Mouse (Mus musculus): ENCODE data around the gene Ankrd13c. TPM values are rescaled to one million over a fixed set of nuclear protein-coding genes. Genes with fewer than 3 reads are reported as not detected.

Ankrd13c gene
- polyA plus RNA-seq, 1 experiment from 2014 or later: 13.8 TPM

DNA sequence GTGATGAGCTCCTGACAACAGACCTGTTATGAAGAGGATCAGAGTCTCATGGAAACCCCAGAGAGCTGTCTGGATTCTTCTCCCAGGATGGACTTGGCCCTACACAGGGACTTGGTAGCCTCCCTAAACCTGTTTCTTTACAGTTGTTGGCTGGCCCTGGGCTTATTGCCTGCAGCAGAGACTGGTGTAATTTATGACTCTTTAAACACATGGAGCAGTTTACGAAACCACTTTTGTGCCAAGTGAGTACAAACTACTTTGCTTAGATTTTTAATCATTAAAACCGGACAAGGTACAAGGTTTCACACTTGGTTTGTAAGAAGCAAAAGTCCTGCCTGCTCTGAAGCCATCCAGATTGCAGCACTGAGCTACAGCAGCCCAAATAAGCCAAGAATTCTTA lies 34.9 kb upstream of the Ankrd13c start:
- WGBS: 69% methylated on average over 2 of the region's 2 CpGs
- Histone ChIP-seq H3K4me2 (replicated peaks; ENCODE audit: low read depth, low read length) (no peak overlapping the region), H3K4me3 (ENCODE audit: low read depth, low read length) (no peak overlapping the region), H3K4me1 (ENCODE audit: insufficient read depth, low read depth, low read length) (no peaks in the 10 kb centered on the region), H3K27me3 (replicated peaks; ENCODE audit: insufficient read depth, low read length) (no peaks in the 10 kb centered on the region), H3K36me3 (ENCODE audit: insufficient read depth, low read length) (no peaks in the 10 kb centered on the region), H3K9ac (replicated peaks; ENCODE audit: low read depth) (no peak overlapping the region), H3K27ac (ENCODE audit: low read length) (no peak overlapping the region), H3K9me3 (ENCODE audit: low read length) (no peaks in the 10 kb centered on the region)
- DNase-seq (ENCODE audit: low spot score) (no peak), ATAC-seq (no peak)
- TF ChIP-seq EP300 (IDR thresholded peaks at IDR 0.05) (no peak), CTCF (IDR thresholded peaks at IDR 0.05) (no peak)

DNA sequence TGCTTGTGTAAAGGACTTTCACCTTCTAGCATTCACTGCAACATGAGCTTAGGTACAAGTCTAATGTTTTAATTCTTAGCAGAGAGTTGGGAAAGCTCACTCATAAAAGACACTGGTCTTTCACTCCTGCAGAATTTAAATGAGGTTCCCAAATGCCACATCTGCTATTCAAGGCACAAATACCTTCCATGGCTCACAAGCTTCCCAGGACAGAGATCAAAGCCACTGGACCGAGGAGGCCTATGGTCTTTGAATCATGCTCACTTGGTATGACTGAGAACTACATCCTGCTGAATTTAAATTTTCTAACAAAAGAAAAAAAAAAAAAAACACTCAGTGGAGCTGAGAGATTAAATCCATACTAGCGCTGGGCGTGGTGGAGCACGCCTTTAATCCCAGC lies 30.7 kb upstream of the Ankrd13c start:
- Histone ChIP-seq H3K36me3 (ENCODE audit: insufficient read depth, low read length) (no peaks in the 10 kb centered on the region), H3K9ac (replicated peaks; ENCODE audit: low read depth) (no peak overlapping the region), H3K9me3 (ENCODE audit: low read length) (no peaks in the 10 kb centered on the region), H3K4me1 (ENCODE audit: insufficient read depth, low read depth, low read length) (no peaks in the 10 kb centered on the region), H3K4me3 (ENCODE audit: low read depth, low read length) (no peak overlapping the region), H3K27me3 (replicated peaks; ENCODE audit: insufficient read depth, low read length) (no peaks in the 10 kb centered on the region; the same call in 1 of the 2 replicates), H3K27ac (ENCODE audit: low read length) (no peak overlapping the region), H3K4me2 (replicated peaks; ENCODE audit: low read depth, low read length) (no peak overlapping the region)
- ATAC-seq (no peak), DNase-seq (ENCODE audit: low spot score) (no peak)
- 94% methylated on average over 4 of the region's 4 CpGs for WGBS
- TF ChIP-seq EP300 (IDR thresholded peaks at IDR 0.05) (no peak), CTCF (IDR thresholded peaks at IDR 0.05) (no peak)

DNA sequence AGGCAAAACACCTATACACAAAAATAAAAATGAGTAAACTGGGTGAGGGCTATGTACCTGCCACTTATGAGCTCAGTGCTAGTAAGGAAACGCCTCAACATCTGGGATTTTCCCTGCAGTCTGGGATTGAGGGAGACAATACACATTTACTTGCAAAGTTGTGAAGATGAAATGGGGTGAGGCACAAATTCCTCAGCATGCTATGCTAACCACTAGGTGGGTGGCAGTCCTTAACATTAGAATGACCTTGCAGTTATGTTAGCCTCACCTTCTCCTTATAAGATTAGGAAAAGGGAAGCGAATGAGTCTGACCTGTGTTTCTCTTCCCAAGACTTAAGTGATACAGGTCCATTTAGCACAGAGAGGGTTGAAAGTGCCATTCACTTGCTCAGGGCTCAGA lies 25.7 kb upstream of the Ankrd13c start:
- Histone ChIP-seq H3K36me3 (ENCODE audit: insufficient read depth, low read length) (no peaks in the 10 kb centered on the region), H3K4me2 (replicated peaks; ENCODE audit: low read depth, low read length) (no peak overlapping the region), H3K9me3 (ENCODE audit: low read length) (no peaks in the 10 kb centered on the region), H3K4me1 (ENCODE audit: insufficient read depth, low read depth, low read length) (no peaks in the 10 kb centered on the region), H3K27me3 (replicated peaks; ENCODE audit: insufficient read depth, low read length) (no peaks in the 10 kb centered on the region; the same call in 1 of the 2 replicates), H3K9ac (replicated peaks; ENCODE audit: low read depth) (no peak overlapping the region), H3K27ac (ENCODE audit: low read length) (no peak overlapping the region), H3K4me3 (ENCODE audit: low read depth, low read length) (no peak overlapping the region)
- no peak for DNase-seq (ENCODE audit: low spot score)
- no peak for ATAC-seq
- no peak for TF ChIP-seq EP300 (IDR thresholded peaks at IDR 0.05)
- TF ChIP-seq CTCF (IDR thresholded peaks at IDR 0.05): no peak
- WGBS: 90% methylated on average over 2 of the region's 2 CpGs

GRCm38 (mm10) chr3:157923268-157923835 lies 23.7 kb upstream of the Ankrd13c start:
- ATAC-seq (no peak), DNase-seq (ENCODE audit: low spot score) (no peak)
- 84% methylated on average over 3 of the region's 3 CpGs for WGBS
- H3K4me1 ChIP-seq (ENCODE audit: insufficient read depth, low read depth, low read length): no peaks in the 10 kb centered on the region
- no peak overlapping the region for H3K9ac ChIP-seq (replicated peaks; ENCODE audit: low read depth)
- TF ChIP-seq CTCF (IDR thresholded peaks at IDR 0.05): no peak
- H3K4me2 ChIP-seq (replicated peaks; ENCODE audit: low read depth, low read length): peak overlapping the region; percentile 67; the same call in 1 of the 2 replicates
- H3K36me3 ChIP-seq (ENCODE audit: insufficient read depth, low read length): no peaks in the 10 kb centered on the region
- no peaks in the 10 kb centered on the region for H3K9me3 ChIP-seq (ENCODE audit: low read length)
- H3K27ac ChIP-seq (ENCODE audit: low read length): no peak overlapping the region
- H3K4me3 ChIP-seq (ENCODE audit: low read depth, low read length): peak overlapping the region; percentile 3; the same call in 1 of the 2 replicates
- H3K27me3 ChIP-seq (replicated peaks; ENCODE audit: insufficient read depth, low read length): no peaks in the 10 kb centered on the region; the same call in 1 of the 2 replicates

- TF ChIP-seq CTCF (IDR thresholded peaks at IDR 0.05) (no peak; the same call in 1 of the 2 replicates), EP300 (IDR thresholded peaks at IDR 0.05) (peak; percentile 73)
- no peaks in the 10 kb centered on the region; the same call in 1 of the 2 replicates for H3K27me3 ChIP-seq (replicated peaks; ENCODE audit: insufficient read depth, low read length)
- peak within 1 kb of the TSS; percentile 32; the same call in 1 of the 2 replicates for H3K9ac ChIP-seq (replicated peaks; ENCODE audit: low read depth)
- 1% methylated on average over 30 of the region's 30 CpGs for WGBS
- peak within 1 kb of the TSS; percentile 71 for H3K27ac ChIP-seq (ENCODE audit: low read length)
- ATAC-seq (peak; percentile 98), DNase-seq (ENCODE audit: low spot score) (peak; percentile 97)
- no peaks in the 10 kb centered on the region for H3K36me3 ChIP-seq (ENCODE audit: insufficient read depth, low read length)
- H3K4me1 ChIP-seq (ENCODE audit: insufficient read depth, low read depth, low read length): no peaks in the 10 kb centered on the region
- H3K9me3 ChIP-seq (ENCODE audit: low read length): no peaks in the 10 kb centered on the region
- peak within 1 kb of the TSS; percentile 67 for H3K4me2 ChIP-seq (replicated peaks; ENCODE audit: low read depth, low read length)
- H3K4me3 ChIP-seq (ENCODE audit: low read depth, low read length): peak within 1 kb of the TSS; percentile 39
Observed at GRCm38 (mm10) chr3:157924692-157925328, 22.2 kb upstream of the Ankrd13c start, which contains the start of gene Cth. TSS of gene Cth (minus strand) at chr3:157925077.

DNA sequence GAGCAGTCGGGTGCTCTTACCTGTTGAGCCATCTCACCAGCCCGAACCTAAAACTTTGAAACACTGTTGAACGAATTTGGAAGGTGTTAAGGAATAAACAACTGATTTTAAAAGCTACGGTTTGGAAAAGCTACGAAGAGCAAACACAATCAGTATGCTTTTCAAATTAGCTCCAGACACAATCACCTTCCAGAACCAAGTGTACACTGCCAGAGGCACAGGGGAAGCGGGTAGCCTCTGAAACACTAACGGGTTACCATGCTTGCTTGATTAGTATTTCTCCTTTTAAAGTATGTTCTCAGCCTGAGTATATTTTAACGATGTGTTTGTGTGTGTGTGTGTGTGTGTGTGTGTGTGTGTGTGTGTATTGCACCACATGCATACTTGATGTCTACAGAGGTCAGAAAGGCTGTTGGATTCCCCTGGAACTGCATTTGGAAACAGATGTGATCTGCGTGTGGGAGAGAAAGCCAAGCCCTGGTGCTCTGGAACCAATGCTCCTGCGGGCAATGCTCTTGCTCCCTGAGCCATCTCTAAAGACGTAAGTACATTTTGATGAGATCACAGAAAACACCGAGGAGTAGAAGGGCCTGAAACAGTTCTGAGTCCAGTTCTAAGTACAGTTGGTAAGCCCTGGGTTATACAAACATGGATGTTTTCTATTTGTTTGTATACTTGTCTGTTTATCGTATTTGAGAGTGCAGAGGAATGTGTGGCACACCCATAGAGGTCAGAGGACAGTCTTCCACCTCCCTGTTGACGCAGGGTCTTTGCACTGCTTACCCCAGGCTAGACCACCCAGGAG lies 21.1 kb upstream of the Ankrd13c start:
- ATAC-seq (peak; percentile 22), DNase-seq (ENCODE audit: low spot score) (peak; percentile 74)
- 67% methylated on average over 14 of the region's 14 CpGs for WGBS
- no peaks in the 10 kb centered on the region for H3K27me3 ChIP-seq (replicated peaks; ENCODE audit: insufficient read depth, low read length)
- H3K4me1 ChIP-seq (ENCODE audit: insufficient read depth, low read depth, low read length): no peaks in the 10 kb centered on the region
- H3K4me2 ChIP-seq (replicated peaks; ENCODE audit: low read depth, low read length): no peak overlapping the region
- TF ChIP-seq EP300 (IDR thresholded peaks at IDR 0.05) (peak; percentile 43; the same call in 1 of the 2 replicates), CTCF (IDR thresholded peaks at IDR 0.05) (no peak)
- H3K4me3 ChIP-seq (ENCODE audit: low read depth, low read length): no peak overlapping the region
- H3K27ac ChIP-seq (ENCODE audit: low read length): peak overlapping the region; percentile 40
- no peak overlapping the region for H3K9ac ChIP-seq (replicated peaks; ENCODE audit: low read depth)
- H3K36me3 ChIP-seq (ENCODE audit: insufficient read depth, low read length): no peaks in the 10 kb centered on the region
- H3K9me3 ChIP-seq (ENCODE audit: low read length): no peaks in the 10 kb centered on the region

All from lung, postnatal 0 days (tissue).